Mouse (Mus musculus) midbrain, postnatal 0 days (tissue): ENCODE results near the gene Banf2. TPM values are rescaled to one million over a fixed set of nuclear protein-coding genes. Genes with fewer than 3 reads are reported as not detected.

ENCODE experiments used
- ATAC-seq: fragments of 200-750 bp; cut with Nextera tagmentation; 2 replicates; pipeline ENCODE4 v1.8.0; 2017; ENCODE audit warnings: moderate number of reproducible peaks, mild to moderate bottlenecking, moderate TSS enrichment, moderate library complexity; ENCODE audit not compliant: low FRiP score
- DNase-seq: peaks from one replicate; pipeline ENCODE4 v3.0.0-alpha.2; 2015; ENCODE audit warnings: low spot score
- H3K27ac ChIP-seq: fragments of 300-500 bp; sonication (generic); 2 replicates; pipeline ENCODE4 v1.5.1; 2014; ENCODE audit warnings: low read depth, mild to moderate bottlenecking, low read length, mixed read lengths
- H3K27me3 ChIP-seq: fragments of 300-500 bp; sonication (generic); 2 replicates; pipeline ENCODE4 v1.6.1; 2014; ENCODE audit warnings: low read length, control low read depth, mixed read lengths; ENCODE audit not compliant: insufficient read depth
- H3K36me3 ChIP-seq: fragments of 300-500 bp; sonication (generic); 2 replicates; pipeline ENCODE4 v1.6.1; 2014; ENCODE audit warnings: low read length, control low read depth, mixed read lengths; ENCODE audit not compliant: insufficient read depth
- H3K4me1 ChIP-seq: fragments of 300-500 bp; sonication (generic); 2 replicates; pipeline ENCODE4 v1.6.1; 2014; ENCODE audit warnings: mild to moderate bottlenecking, control low read depth, antibody characterized with exemption, low read length, mixed read lengths; ENCODE audit not compliant: insufficient read depth
- H3K4me2 ChIP-seq: fragments of 300-500 bp; sonication (generic); 2 replicates; pipeline ENCODE4 v1.6.1; 2014; ENCODE audit warnings: low read depth, mild to moderate bottlenecking, low read length, mixed read lengths; ENCODE audit not compliant: poor library complexity, severe bottlenecking
- H3K4me3 ChIP-seq: fragments of 300-500 bp; sonication (generic); 2 replicates; pipeline ENCODE4 v1.5.1; 2014; ENCODE audit warnings: low read depth, mild to moderate bottlenecking, low read length, moderate library complexity
- H3K9ac ChIP-seq: fragments of 300-500 bp; sonication (generic); replicated peaks from 2 replicates; pipeline ENCODE4 v1.6.1; 2014; ENCODE audit warnings: mild to moderate bottlenecking, low read length, moderate library complexity, mixed read lengths; ENCODE audit not compliant: poor library complexity, severe bottlenecking
- H3K9me3 ChIP-seq: fragments of 300-500 bp; sonication (generic); 2 replicates; pipeline ENCODE4 v1.6.1; 2016; ENCODE audit warnings: low read length, control low read depth
- CTCF ChIP-seq: IDR thresholded peaks from 2 replicates; pipeline ENCODE4 v1.5.1; 2016; ENCODE audit warnings: antibody characterized with exemption, mild to moderate bottlenecking
- WGBS: fragments of 180-500 bp; shearing (Covaris S2); extraction: QIAGEN DNeasy Blood & Tissue Kit; methylation state at CpG from one replicate; pipeline ENCODE4 v1.1.7; 2014; 5-methylcytosine and 5-hydroxymethylcytosine counted together
- polyA plus RNA-seq: library from polyadenylated mRNA; unstranded; fragments of >200 nt; fragmentation: Nextera tagmentation; extraction: Ambion mirVana; gene quantifications from 2 replicates; pipeline ENCODE4 v1.2.1, GENCODE M21; 2015
- total RNA-seq: library from RNA; depleted of rRNA; stranded (reverse); fragments of >200 nt; gene quantifications from 2 replicates; pipeline ENCODE4 v1.2.3, GENCODE M21; 2014

Banf2 gene
- total and polyA plus RNA-seq, 2 experiments from 2014 or later, result not detected

DNA sequence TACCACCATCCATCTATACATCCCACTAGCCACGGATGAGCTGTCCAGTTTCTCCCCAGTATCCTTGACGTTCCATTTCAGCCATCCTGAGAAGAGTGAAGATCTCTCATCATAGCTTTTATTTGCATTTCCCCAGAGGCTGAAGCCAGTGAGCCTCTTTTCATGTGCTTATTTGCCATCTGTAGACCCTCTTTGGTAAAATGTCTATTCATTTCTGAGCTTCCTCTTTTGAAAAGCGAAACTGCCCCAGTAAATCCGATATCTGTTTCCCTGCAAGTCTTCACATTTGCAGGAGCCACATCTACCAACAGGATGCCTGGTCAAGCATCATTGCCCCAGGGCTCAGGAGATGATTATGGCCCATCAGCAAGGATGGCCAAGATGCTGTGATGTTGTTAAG, 59.9 kb downstream of the Banf2 start:
- no peaks in the 10 kb centered on the region for H3K4me1 ChIP-seq
- no peak overlapping the region for H3K4me2 ChIP-seq
- H3K9me3 ChIP-seq, result no peaks in the 10 kb centered on the region
- no peak for ATAC-seq
- DNase-seq, result no peak
- TF ChIP-seq CTCF, result no peak
- WGBS, result 63% methylated on average over 4 of the region's 4 CpGs
- no peaks in the 10 kb centered on the region for H3K36me3 ChIP-seq
- no peaks in the 10 kb centered on the region for H3K27me3 ChIP-seq
- H3K4me3 ChIP-seq, result no peak overlapping the region
- no peak overlapping the region for H3K27ac ChIP-seq
- H3K9ac ChIP-seq, result no peak overlapping the region

DNA sequence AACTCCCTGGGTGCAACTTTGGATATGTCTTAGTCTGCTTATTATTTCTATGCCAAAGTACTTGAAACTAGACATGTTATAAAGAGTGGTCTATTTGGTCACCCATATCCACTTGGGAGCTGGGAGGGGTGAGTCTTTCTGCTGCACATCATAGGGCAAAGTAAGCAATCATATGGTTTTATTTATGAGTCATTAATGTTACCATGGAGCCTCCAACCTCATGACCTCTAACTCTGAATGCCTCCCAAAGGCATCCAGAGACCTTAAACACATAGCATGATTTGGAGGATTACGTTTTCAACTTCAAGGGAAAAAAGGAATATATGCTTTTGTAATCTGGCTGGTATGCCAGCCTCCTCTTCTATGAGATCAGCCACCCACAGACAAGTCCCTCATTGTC, 61.9 kb downstream of the Banf2 start:
- no peak for TF ChIP-seq CTCF
- no peak for ATAC-seq

GRCm38 (mm10) chr2:144101463-144101961, 68.7 kb downstream of the Banf2 start:
- ATAC-seq (peak; percentile 60; the same call in 1 of the 2 replicates), DNase-seq (peak; percentile 24)
- TF ChIP-seq CTCF, result no peak
- Histone ChIP-seq H3K4me1 (peaks cover 4% of the 10 kb centered on the region; the same call in 1 of the 2 replicates), H3K9me3 (no peaks in the 10 kb centered on the region), H3K27ac (no peak overlapping the region; the same call in 1 of the 2 replicates), H3K36me3 (no peaks in the 10 kb centered on the region), H3K9ac (no peak overlapping the region), H3K27me3 (no peaks in the 10 kb centered on the region), H3K4me2 (no peak overlapping the region), H3K4me3 (no peak overlapping the region)
- WGBS, result 26% methylated on average over 13 of the region's 13 CpGs

More for the DNA sequence above, 61.9 kb downstream of the Banf2 start:
- Histone ChIP-seq H3K27me3 (no peaks in the 10 kb centered on the region), H3K27ac (no peak overlapping the region), H3K36me3 (no peaks in the 10 kb centered on the region), H3K9me3 (no peaks in the 10 kb centered on the region), H3K4me2 (no peak overlapping the region), H3K9ac (no peak overlapping the region), H3K4me3 (no peak overlapping the region), H3K4me1 (no peaks in the 10 kb centered on the region)
- no peak for DNase-seq
- WGBS, result 84% methylated on average over 1 of the region's 1 CpGs

DNA sequence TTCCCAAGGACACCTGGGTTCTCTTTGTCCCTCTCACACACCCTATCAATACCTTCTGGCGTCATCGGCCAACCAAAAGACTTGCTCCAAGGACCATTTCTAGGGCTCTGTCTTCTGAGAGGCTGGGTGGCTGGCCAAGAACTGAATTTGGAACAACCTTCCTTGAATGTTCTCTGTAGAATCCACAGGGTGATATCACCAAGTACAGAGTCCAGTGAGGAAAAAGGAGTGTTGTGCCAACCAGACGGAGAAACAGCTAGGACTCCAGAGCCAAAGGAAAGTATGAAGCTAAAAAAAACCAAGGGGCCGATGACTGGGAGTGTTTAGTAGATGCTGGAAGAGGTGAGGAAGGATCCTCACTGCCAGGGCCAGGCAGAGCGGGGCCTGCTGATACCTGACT, 74.5 kb downstream of the Banf2 start:
- no peaks in the 10 kb centered on the region for H3K27me3 ChIP-seq
- no peak for ATAC-seq
- no peak overlapping the region for H3K4me2 ChIP-seq
- no peak overlapping the region for H3K27ac ChIP-seq
- no peak overlapping the region for H3K4me3 ChIP-seq
- TF ChIP-seq CTCF, result no peak
- no peaks in the 10 kb centered on the region for H3K36me3 ChIP-seq
- H3K4me1 ChIP-seq, result no peaks in the 10 kb centered on the region
- no peak for DNase-seq
- 90% methylated on average over 5 of the region's 5 CpGs for WGBS
- no peak overlapping the region for H3K9ac ChIP-seq
- H3K9me3 ChIP-seq, result no peaks in the 10 kb centered on the region

GRCm38 (mm10) chr2:144107810-144108209, 75.0 kb downstream of the Banf2 start:
- 89% methylated on average over 2 of the region's 2 CpGs for WGBS
- ATAC-seq (no peak), DNase-seq (no peak)
- Histone ChIP-seq H3K27me3 (no peaks in the 10 kb centered on the region), H3K36me3 (no peaks in the 10 kb centered on the region), H3K4me1 (no peaks in the 10 kb centered on the region), H3K9me3 (no peaks in the 10 kb centered on the region), H3K4me2 (no peak overlapping the region), H3K4me3 (no peak overlapping the region), H3K9ac (no peak overlapping the region), H3K27ac (no peak overlapping the region)
- TF ChIP-seq CTCF, result no peak

DNA sequence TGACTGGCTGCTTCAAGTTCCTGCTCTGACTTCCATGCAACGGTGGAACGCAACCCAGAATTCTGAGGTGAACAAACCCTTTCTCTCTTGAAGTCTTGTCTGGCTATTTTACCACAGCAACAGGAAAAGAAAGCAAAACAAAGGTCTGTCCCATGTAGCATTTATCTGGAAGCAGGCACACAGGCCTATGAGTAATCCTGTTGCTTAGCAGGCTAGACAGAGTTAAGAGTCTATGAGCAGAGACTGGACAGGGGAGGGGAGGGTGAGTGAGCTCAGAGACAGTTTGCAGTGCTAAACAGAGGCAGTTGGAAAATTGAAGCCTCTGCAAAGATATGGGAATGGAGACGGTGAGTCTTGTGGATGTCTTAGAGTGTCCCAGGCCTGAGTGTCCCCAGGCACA, 75.5 kb downstream of the Banf2 start:
- 77% methylated on average over 3 of the region's 3 CpGs for WGBS
- ATAC-seq, result no peak
- DNase-seq, result no peak

More for the DNA sequence above, 75.5 kb downstream of the Banf2 start:
- no peak for TF ChIP-seq CTCF
- no peaks in the 10 kb centered on the region for H3K36me3 ChIP-seq
- no peaks in the 10 kb centered on the region for H3K4me1 ChIP-seq
- no peaks in the 10 kb centered on the region for H3K9me3 ChIP-seq
- H3K9ac ChIP-seq, result no peak overlapping the region
- H3K27ac ChIP-seq, result no peak overlapping the region
- no peak overlapping the region for H3K4me3 ChIP-seq
- no peak overlapping the region for H3K4me2 ChIP-seq
- no peaks in the 10 kb centered on the region for H3K27me3 ChIP-seq
